Mouse (Mus musculus) brain, embryonic 18.5 days (tissue): ENCODE measurements around the gene Sh3pxd2a.

Source experiments
- DNase-seq: peaks from one replicate; pipeline ENCODE4 v3.0.0-alpha.2; 2012; ENCODE audit warnings: low read depth, low spot score

Sh3pxd2a gene

DNA sequence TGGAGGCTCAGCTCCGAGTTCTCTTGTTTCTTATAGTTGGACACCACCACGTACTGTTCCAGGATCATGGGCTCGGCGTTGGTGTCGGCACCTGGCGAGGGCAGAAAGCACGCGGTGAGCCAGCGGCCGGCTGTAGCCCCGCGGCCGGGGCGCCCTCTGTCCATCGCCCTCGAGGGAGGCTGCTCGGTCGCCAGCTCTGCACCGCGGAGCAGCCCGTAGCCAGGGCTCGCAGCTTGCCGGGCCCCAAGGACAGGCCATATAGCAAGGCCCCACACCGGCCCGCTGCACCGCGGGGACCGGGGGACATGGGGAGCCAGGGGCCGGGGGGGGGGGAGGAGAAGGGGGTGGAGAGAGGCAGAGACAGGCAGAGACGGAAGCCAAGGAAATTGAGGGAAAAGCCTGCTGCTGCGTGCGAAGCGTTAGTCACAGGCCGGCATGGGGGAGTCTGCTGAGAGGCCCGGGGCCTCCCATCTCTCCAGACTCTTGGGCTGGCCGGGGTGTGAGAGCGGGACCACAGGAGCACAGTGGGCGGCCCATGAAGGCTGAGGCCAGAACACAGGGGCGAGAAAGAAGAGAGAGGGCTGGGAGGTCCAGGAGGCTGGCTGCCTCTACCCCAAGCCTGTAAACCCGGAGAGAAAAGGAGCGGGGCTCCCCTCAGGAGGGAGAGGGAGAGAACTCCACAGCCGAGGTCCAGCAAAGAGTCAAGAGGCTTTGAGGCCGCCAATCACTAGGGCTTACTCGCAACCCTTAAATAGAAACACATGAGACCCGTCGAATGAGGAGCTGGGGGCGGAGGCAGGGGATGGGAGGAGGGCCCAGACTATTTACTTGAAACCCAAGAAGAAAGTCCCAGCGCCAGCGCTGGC lies 149.9 kb downstream of the Sh3pxd2a start:
- DNase-seq, result no peak

DNA sequence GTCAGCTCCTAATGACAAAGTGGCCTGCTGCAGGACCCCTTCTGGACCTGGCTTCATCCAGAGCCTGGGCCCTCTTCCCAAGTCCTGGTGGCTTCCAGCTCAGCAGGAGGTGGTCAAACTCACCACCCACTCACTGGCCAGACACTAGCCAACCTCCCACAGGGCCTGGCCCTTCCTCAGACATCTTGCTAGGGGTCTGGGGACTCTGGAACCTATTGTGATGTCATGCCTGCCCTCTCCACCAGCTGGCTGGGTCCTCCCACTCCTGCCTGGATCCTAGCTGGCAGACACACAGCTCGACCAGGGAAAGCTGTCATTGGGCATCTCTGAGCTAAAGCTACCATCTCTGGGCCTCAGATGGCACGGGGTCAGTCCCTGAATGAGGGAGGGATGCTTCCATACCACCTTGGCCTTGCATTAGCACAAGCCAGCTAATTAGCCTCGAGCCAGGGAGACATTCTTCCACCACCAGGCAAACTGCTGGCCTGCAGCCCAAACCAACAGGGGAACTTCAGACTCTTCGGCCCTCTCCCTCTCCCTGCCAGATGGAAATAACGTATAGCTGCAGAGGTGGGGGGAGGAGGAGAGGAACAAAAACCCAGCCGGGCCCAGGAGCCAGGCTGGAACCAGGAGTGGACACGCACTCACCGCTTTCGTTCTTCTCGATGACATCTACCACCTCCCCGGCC lies 150.7 kb downstream of the Sh3pxd2a start:
- DNase-seq, result no peak

DNA sequence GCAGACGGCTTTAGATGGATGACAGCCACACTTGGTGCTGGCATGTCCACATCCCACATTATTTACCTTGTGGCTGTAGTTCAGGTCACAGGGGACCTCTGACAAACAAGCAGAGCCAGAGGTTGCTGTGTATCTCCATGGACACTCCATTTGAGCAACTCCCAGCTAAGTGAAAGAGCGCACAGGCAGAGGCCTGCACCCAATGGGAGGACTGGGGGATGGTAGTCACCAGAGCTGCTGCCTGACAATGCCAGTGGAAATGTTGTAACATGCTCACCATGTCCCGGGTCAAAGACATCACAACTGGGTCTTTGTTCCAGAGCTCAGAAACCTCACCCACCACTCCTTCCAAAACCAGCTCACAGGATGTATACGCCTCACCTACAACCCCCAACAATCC lies 153.0 kb downstream of the Sh3pxd2a start:
- DNase-seq, result no peak

- DNase-seq, result no peak
Observed at GRCm38 (mm10) chr19:47309824-47310223, 154.4 kb downstream of the Sh3pxd2a start.

DNA sequence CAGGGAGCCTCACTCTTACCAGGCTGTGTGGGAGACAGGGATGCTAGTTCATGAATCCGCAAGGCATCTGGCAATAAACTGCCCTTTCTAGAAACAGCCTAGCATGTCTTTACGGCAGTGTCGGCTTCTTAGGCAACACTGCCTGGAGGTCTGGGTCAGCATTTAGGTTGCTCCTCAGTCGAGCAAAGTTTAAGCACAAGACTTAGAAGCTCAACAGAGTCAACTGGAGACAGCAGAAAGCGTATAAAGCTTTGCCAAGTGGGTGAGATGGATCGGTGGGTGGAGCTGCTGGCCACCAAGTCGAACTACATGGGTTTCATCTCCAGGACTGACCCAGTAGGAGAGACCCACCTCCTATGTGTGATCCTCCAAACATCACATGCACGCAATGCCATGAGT lies 157.3 kb downstream of the Sh3pxd2a start:
- DNase-seq, result no peak

GRCm38 (mm10) chr19:47306128-47306916 lies 157.9 kb downstream of the Sh3pxd2a start:
- DNase-seq, result no peak

- DNase-seq, result no peak
Observed at GRCm38 (mm10) chr19:47305401-47305800, 158.8 kb downstream of the Sh3pxd2a start.

GRCm38 (mm10) chr19:47304170-47304745 lies 159.9 kb downstream of the Sh3pxd2a start:
- no peak for DNase-seq

- no peak for DNase-seq
Observed at GRCm38 (mm10) chr19:47303128-47303527, 161.1 kb downstream of the Sh3pxd2a start.

GRCm38 (mm10) chr19:47302191-47302852 lies 161.9 kb downstream of the Sh3pxd2a start:
- no peak for DNase-seq

- DNase-seq, result no peak
Observed at GRCm38 (mm10) chr19:47301303-47302190, 162.7 kb downstream of the Sh3pxd2a start.

DNA sequence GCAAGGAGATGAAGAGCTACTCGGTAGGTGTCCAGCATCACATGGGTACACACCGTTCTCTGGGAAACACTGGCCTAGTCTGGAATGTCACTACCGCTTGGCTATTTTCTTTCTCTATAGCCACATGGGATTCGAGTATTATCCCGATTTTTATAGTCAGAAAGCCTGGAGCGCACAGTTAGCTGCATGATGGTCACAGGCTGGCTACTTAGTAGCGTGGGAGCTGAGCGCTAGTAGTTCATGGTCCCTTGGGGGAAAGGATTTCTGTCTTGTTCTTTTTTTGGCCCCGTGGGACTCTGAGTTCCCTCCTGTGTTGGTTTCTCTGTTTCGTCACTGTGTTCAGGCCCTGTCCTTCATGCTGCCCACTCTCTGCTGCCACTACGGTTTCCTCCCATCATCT lies 166.1 kb downstream of the Sh3pxd2a start:
- DNase-seq, result no peak

DNA sequence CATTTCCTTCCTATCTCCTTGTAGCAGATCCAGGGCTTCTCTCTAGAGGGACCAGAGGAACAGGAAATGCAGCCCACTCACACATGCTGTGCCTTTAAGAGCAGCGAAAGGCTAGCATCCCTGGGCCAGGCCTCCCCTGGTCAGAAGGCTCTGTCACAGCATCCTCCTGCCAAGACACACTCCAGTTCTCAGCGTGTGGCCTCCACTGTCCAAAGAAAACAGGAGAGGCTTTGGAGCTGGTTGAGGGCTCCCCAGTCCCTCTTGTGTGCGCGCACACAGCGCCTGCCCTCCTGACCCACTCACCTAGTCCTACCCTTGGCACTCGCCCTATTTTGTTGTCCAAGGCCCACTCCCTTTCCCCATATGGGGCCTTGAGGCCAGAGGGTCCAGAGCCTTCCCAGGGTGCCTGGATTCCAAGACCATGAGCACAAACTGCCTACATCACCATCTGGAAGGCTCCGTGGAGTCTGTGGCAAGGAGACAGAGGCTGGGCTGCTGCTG lies 171.7 kb downstream of the Sh3pxd2a start:
- no peak for DNase-seq

DNA sequence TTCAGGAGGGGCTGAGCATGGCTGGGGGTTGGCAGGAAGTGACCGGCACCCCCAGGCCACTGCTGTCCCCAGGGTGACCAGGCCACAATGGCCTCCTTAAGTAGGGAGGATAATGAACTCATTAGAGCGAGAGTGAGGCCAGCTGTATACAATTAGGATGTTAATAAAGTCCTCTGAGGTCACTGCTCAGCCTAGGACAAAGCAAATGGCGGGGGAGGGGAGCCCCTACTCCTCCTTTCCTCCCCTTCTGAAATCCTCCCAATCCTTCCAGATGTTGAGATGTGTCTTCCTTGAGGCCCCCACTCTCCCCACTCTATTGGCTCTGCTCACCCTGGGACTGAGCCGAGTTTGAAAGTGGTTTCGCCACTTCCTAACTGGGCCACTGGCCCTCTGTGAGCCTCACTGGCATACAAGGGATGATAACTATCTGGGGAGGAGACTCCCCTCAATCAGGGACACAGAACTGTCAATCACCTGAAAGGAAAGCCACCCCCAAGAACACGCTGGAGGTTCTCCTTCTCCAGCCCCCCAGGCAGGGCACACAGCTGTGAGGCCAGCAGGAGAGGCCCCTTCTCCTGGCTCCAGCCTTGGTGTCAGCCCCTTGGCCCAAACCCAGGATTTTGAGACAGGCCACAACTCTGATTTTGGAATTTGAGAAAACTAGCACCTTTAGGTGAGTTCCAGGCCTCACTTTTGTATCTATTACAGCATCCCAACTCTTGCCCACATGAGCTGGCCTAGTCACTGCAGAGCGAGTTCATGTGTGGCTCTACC lies 172.7 kb downstream of the Sh3pxd2a start:
- DNase-seq, result no peak

GRCm38 (mm10) chr19:47286886-47287450 lies 177.2 kb downstream of the Sh3pxd2a start:
- DNase-seq, result no peak

DNA sequence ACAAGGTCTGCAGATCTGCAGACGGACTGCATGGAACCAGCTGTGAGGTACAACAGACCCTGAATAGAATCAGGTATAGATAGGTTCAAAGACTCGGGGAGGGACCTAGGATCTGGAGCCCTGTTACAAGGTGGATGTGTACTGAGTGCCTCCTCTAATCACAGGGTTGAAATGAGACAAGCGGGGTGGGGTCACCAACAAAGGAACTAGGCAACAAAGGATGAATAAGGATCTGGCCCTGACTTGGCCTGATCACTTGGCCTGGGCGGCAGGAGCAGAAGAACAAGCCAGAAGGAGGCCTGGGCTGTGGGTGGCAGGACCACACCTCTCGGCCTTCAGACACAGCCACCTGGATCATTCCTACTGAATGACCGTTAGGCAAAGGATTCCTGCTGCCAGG lies 178.6 kb downstream of the Sh3pxd2a start:
- no peak for DNase-seq

DNA sequence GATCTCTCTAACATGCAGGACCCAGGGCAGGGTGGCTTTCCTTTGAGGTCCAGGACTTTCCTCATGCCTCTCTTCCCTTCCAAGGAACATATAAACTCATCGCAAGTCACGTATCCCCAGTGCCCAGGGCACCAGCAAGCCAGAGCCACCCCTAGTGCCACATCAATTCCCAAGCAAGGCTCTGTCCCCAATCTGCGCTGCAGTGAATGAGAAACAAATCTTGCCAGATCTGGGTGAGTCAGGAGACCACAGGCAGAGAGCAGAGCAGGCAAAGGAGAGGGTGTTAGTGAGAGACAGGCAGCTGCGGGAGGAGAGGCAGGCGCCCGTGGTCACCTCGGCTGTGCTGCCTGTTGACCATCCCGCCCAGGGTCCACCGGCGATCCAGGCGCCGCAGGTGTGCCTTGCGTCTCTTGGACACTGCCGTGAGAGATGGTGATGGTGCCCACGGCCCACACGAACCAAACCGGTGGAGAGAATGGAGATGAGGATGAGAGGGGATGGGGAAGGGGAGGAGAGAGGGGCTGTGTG lies 181.4 kb downstream of the Sh3pxd2a start:
- DNase-seq, result no peak

- no peak for DNase-seq
Observed at GRCm38 (mm10) chr19:47282050-47282454, 182.1 kb downstream of the Sh3pxd2a start.

GRCm38 (mm10) chr19:47280894-47281293 lies 183.3 kb downstream of the Sh3pxd2a start:
- DNase-seq, result no peak
